Mouse (Mus musculus) liver, embryonic 16.5 days (tissue): ENCODE measurements around the gene Ccdc24. TPM values are rescaled to one million over a fixed set of nuclear protein-coding genes. Genes with fewer than 3 reads are reported as not detected.

ENCODE experiments used
- ATAC-seq: fragments of 200-750 bp; cut with Nextera tagmentation; 2 replicates; pipeline ENCODE4 v1.8.0; 2017; ENCODE audit warnings: low read depth, mild to moderate bottlenecking, moderate number of reproducible peaks, moderate library complexity
- H3K27ac ChIP-seq: fragments of 300-500 bp; sonication (generic); 2 replicates; pipeline ENCODE4 v1.5.1; 2014; ENCODE audit warnings: mild to moderate bottlenecking, low read length
- H3K27me3 ChIP-seq: fragments of 300-500 bp; sonication (generic); 2 replicates; pipeline ENCODE4 v1.6.1; 2014; ENCODE audit warnings: low read depth, low read length, mixed read lengths; ENCODE audit not compliant: control insufficient read depth, insufficient read depth
- H3K36me3 ChIP-seq: fragments of 300-500 bp; sonication (generic); 2 replicates; pipeline ENCODE4 v1.6.1; 2014; ENCODE audit warnings: mild to moderate bottlenecking; ENCODE audit not compliant: control insufficient read depth, insufficient read depth
- H3K4me1 ChIP-seq: fragments of 300-500 bp; sonication (generic); 2 replicates; pipeline ENCODE4 v1.6.1; 2014; ENCODE audit warnings: low read depth, low read length, mixed read lengths; ENCODE audit not compliant: control insufficient read depth
- H3K4me2 ChIP-seq: fragments of 300-500 bp; sonication (generic); 2 replicates; pipeline ENCODE4 v1.6.1; 2014; ENCODE audit warnings: low read depth, low read length, mixed read lengths
- H3K4me3 ChIP-seq: fragments of 300-500 bp; sonication (generic); 2 replicates; pipeline ENCODE4 v1.5.1; 2014; ENCODE audit warnings: low read depth, mild to moderate bottlenecking, low read length
- H3K9ac ChIP-seq: fragments of 300-500 bp; sonication (generic); 2 replicates; pipeline ENCODE4 v1.6.1; 2014; ENCODE audit warnings: low read depth, low read length
- H3K9me3 ChIP-seq: fragments of 300-500 bp; sonication (generic); replicated peaks from 2 replicates; pipeline ENCODE4 v1.6.1; 2016; ENCODE audit warnings: low read length; ENCODE audit not compliant: control insufficient read depth
- WGBS: fragments of 180-500 bp; shearing (Covaris S2); extraction: QIAGEN DNeasy Blood & Tissue Kit; methylation state at CpG from one replicate; pipeline ENCODE4 v1.1.7; 2014; ENCODE audit not compliant: insufficient replicate concordance; 5-methylcytosine and 5-hydroxymethylcytosine counted together
- polyA plus RNA-seq: library from polyadenylated mRNA; unstranded; fragments of >200 nt; fragmentation: Nextera tagmentation; extraction: Ambion mirVana; gene quantifications from 2 replicates; pipeline ENCODE4 v1.2.1, GENCODE M21; 2015

The Ccdc24 gene
- polyA plus RNA-seq, 1 experiment from 2014 or later, result 1.1 TPM

- Histone ChIP-seq H3K27ac (peak overlapping the region; percentile 82; the same call in 1 of the 2 replicates), H3K4me1 (peaks cover 28% of the 10 kb centered on the region)
- ATAC-seq, result no peak
Measured at GRCm38 (mm10) chr4:117914031-117914430, 41.7 kb upstream of the Ccdc24 start.

GRCm38 (mm10) chr4:117913421-117913820 is 41.1 kb upstream of the Ccdc24 start:
- H3K4me2 ChIP-seq, result peak overlapping the region; percentile 94
- no peaks in the 10 kb centered on the region for H3K9me3 ChIP-seq
- ATAC-seq, result no peak
- H3K9ac ChIP-seq, result peak overlapping the region; percentile 91
- H3K4me3 ChIP-seq, result peak overlapping the region; percentile 87
- peaks cover 28% of the 10 kb centered on the region for H3K4me1 ChIP-seq
- no peak overlapping the region for H3K27ac ChIP-seq
- H3K36me3 ChIP-seq, result peaks cover 10% of the 10 kb centered on the region
- H3K27me3 ChIP-seq, result no peaks in the 10 kb centered on the region
- WGBS, result 83% methylated on average over 3 of the region's 3 CpGs

More at GRCm38 (mm10) chr4:117914031-117914430, 41.7 kb upstream of the Ccdc24 start:
- no peaks in the 10 kb centered on the region for H3K27me3 ChIP-seq
- peaks cover 10% of the 10 kb centered on the region for H3K36me3 ChIP-seq
- peak overlapping the region; percentile 91 for H3K9ac ChIP-seq
- H3K4me2 ChIP-seq, result peak overlapping the region; percentile 94
- H3K9me3 ChIP-seq, result no peaks in the 10 kb centered on the region
- H3K4me3 ChIP-seq, result peak overlapping the region; percentile 87
- 17% methylated on average over 8 of the region's 8 CpGs for WGBS

- Histone ChIP-seq H3K36me3 (peaks cover 10% of the 10 kb centered on the region), H3K4me1 (peaks cover 28% of the 10 kb centered on the region), H3K9me3 (no peaks in the 10 kb centered on the region), H3K27me3 (no peaks in the 10 kb centered on the region), H3K4me2 (no peak overlapping the region), H3K4me3 (no peak overlapping the region), H3K9ac (no peak overlapping the region), H3K27ac (no peak overlapping the region)
- ATAC-seq, result no peak
- 79% methylated on average over 7 of the region's 7 CpGs for WGBS
Measured at GRCm38 (mm10) chr4:117912685-117913273, 40.4 kb upstream of the Ccdc24 start.

- no peaks in the 10 kb centered on the region for H3K9me3 ChIP-seq
- no peaks in the 10 kb centered on the region for H3K27me3 ChIP-seq
- H3K36me3 ChIP-seq, result peaks cover 10% of the 10 kb centered on the region
- 85% methylated on average over 13 of the region's 13 CpGs for WGBS
- peaks cover 27% of the 10 kb centered on the region for H3K4me1 ChIP-seq
- no peak overlapping the region for H3K9ac ChIP-seq
- H3K4me3 ChIP-seq, result no peak overlapping the region
- H3K4me2 ChIP-seq, result no peak overlapping the region
- no peak for ATAC-seq
- H3K27ac ChIP-seq, result no peak overlapping the region
Measured at GRCm38 (mm10) chr4:117912131-117912561, 39.8 kb upstream of the Ccdc24 start.

- no peak for ATAC-seq
- H3K9ac ChIP-seq, result no peak overlapping the region
- H3K36me3 ChIP-seq, result peaks cover 14% of the 10 kb centered on the region
- H3K4me3 ChIP-seq, result no peak overlapping the region
- no peak overlapping the region for H3K27ac ChIP-seq
- no peaks in the 10 kb centered on the region for H3K27me3 ChIP-seq
- no peak overlapping the region for H3K4me2 ChIP-seq
- 82% methylated on average over 8 of the region's 8 CpGs for WGBS
- H3K9me3 ChIP-seq, result no peaks in the 10 kb centered on the region
- peaks cover 8% of the 10 kb centered on the region for H3K4me1 ChIP-seq
Measured at GRCm38 (mm10) chr4:117908834-117909453, 36.6 kb upstream of the Ccdc24 start.

GRCm38 (mm10) chr4:117906196-117906595 is 33.8 kb upstream of the Ccdc24 start:
- no peak overlapping the region for H3K9ac ChIP-seq
- H3K27me3 ChIP-seq, result no peaks in the 10 kb centered on the region
- H3K9me3 ChIP-seq, result no peaks in the 10 kb centered on the region
- H3K4me1 ChIP-seq, result no peaks in the 10 kb centered on the region
- no peak overlapping the region for H3K4me2 ChIP-seq
- no peak for ATAC-seq
- no peak overlapping the region for H3K4me3 ChIP-seq
- peaks cover 27% of the 10 kb centered on the region for H3K36me3 ChIP-seq
- WGBS, result 79% methylated on average over 3 of the region's 3 CpGs
- no peak overlapping the region for H3K27ac ChIP-seq

- peaks cover 33% of the 10 kb centered on the region for H3K36me3 ChIP-seq
- no peaks in the 10 kb centered on the region for H3K9me3 ChIP-seq
- H3K27ac ChIP-seq, result no peak overlapping the region
- H3K9ac ChIP-seq, result no peak overlapping the region
- H3K4me2 ChIP-seq, result no peak overlapping the region
- no peaks in the 10 kb centered on the region for H3K4me1 ChIP-seq
- H3K4me3 ChIP-seq, result no peak overlapping the region
- no peaks in the 10 kb centered on the region for H3K27me3 ChIP-seq
- ATAC-seq, result no peak
- 87% methylated on average over 8 of the region's 8 CpGs for WGBS
Measured at GRCm38 (mm10) chr4:117904761-117905160, 32.4 kb upstream of the Ccdc24 start.

- Histone ChIP-seq H3K4me3 (no peak overlapping the region), H3K27ac (no peak overlapping the region), H3K36me3 (peaks cover 38% of the 10 kb centered on the region), H3K4me2 (no peak overlapping the region), H3K9me3 (no peaks in the 10 kb centered on the region), H3K27me3 (no peaks in the 10 kb centered on the region), H3K4me1 (no peaks in the 10 kb centered on the region), H3K9ac (no peak overlapping the region)
- no peak for ATAC-seq
- WGBS, result 86% methylated on average over 10 of the region's 10 CpGs
Measured at GRCm38 (mm10) chr4:117904094-117904493, 31.7 kb upstream of the Ccdc24 start.

GRCm38 (mm10) chr4:117898111-117898510 is 25.8 kb upstream of the Ccdc24 start:
- no peak overlapping the region for H3K4me2 ChIP-seq
- H3K27ac ChIP-seq, result no peak overlapping the region
- peaks cover 28% of the 10 kb centered on the region for H3K36me3 ChIP-seq
- WGBS, result 66% methylated on average over 3 of the region's 3 CpGs
- no peak overlapping the region for H3K9ac ChIP-seq
- no peaks in the 10 kb centered on the region for H3K27me3 ChIP-seq
- no peak for ATAC-seq
- H3K9me3 ChIP-seq, result no peaks in the 10 kb centered on the region
- no peaks in the 10 kb centered on the region for H3K4me1 ChIP-seq
- H3K4me3 ChIP-seq, result no peak overlapping the region
